Mouse (Mus musculus) small intestine, adult 2 months (tissue): ENCODE results near the gene Scarf2.

ENCODE experiments used
- CTCF ChIP-seq: fragments of 200-500 bp; IDR thresholded peaks from 2 replicates; pipeline ENCODE4 v1.5.1; 2012; ENCODE audit warnings: low read depth, mild to moderate bottlenecking, control low read depth, inconsistent platforms, low read length, moderate library complexity, mixed read lengths; ENCODE audit not compliant: insufficient replicate concordance, insufficient read length; ENCODE audit errors: extremely low read depth
- POLR2A ChIP-seq: fragments of 200-500 bp; IDR thresholded peaks from 2 replicates; pipeline ENCODE4 v1.6.1; 2012; ENCODE audit warnings: low read depth, mild to moderate bottlenecking, control low read depth, inconsistent platforms, low read length, moderate library complexity

DNA sequence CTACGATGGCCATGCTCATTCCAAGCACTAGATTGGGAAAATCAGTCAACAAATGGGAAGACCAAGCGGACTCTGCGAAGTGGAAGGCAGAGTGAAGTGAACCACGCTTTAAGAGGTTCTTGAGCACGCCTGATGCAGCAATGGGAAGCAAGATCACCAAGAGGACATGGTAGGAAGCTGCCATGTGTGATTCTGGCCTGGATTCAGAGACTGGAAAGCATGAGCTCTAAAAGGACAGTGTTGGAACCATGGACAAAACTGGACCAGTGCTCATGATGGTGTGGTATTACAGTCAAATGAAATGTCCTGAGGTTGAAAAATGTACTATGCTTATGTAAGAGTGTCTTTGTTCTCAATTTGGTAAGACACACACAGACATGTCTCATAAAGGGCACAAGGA, 54.2 kb downstream of the Scarf2 start:
- no peak for TF ChIP-seq CTCF
- no peak for TF ChIP-seq POLR2A
